Mouse (Mus musculus): Measurements from ENCODE around the gene Anks1. TPM values are rescaled to one million over a fixed set of nuclear protein-coding genes. Genes with fewer than 3 reads are reported as not detected.

Anks1 gene
- 8.9 TPM for polyA plus RNA-seq (2017; shearing (Covaris generic))

DNA sequence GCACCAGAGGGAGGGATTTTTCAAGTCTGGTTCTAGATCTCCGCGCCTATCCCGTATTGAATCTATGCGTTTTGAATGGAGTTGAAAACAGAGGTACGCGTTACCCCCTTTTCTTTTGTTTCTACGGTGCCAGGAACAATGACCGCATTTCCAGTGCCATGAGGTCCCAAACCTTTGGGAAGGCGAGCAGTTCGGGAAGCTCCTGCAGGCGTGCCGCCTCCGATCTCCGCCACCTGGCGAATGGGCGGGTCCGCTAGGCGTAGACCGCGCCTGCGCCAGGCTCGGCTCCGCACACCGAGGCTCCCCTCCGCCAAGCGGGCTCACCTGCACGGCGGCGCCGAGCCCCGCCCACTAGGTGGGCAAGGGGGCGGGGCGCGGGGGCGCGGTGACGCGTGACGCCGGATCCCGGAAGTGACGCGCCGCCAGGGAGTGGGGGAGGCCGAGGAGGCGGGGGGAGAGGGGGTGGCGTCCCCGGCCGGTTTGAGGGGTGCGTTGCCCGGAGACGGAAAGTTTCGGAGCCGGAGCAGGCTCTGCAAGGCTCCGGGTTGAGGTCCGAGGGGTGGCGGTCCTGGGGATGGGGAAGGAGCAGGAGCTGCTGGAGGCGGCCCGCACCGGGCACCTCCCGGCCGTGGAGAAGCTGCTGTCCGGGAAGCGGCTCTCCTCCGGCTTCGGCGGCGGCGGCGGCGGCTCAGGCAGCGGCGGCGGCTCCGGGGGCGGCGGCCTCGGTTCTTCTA, at the start of gene Anks1:
TSS of gene Anks1 (plus strand) at position 419 of the 734 bp plus-strand sequence.

DNA sequence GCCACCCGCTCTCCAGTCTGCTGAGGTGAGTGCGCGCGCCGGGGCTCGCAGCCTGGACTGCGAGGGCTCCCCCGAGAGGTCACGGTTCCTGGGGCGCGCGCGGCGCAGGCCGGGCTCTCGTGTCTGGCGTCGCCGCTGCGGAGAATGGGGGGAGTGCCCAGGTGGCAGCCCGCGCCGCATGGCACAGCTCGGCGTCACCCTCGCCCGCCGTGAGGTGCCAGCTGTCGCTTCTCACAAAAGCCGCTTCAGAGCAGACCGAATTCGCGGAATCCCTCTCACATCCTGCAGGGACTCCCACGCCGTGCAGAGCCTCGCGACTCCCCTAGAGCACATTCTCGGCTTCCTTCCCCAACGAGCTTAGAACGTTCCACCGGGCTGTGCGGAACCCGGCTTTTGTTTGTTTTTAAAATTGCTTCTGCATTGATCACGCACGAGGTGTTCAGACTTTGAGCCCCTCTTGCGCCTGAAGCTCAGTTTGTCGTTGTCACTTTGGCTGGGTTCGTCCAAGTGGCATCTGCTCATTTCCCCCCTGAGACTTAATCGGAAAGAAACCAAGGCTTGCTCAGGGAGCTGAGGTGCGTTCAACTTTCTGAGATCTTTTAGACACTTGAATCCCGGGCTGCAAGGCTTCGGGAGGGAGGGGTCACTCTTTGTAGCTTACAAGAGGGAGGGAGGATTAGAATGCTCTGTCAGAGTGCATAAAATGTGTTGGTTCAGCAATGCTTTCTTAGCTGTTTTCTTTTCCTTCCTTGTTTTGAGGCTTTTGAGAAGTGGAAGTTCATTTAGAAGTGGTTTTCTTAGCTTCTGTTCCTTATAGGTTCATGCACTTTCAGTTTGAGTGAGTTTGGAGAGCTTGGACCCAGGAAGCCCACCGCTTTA, 755 bp downstream of the Anks1 start, which contains the start of gene Taf11:
TSS of gene Taf11 (minus strand) at position 223 of the 879 bp plus-strand sequence.

DNA sequence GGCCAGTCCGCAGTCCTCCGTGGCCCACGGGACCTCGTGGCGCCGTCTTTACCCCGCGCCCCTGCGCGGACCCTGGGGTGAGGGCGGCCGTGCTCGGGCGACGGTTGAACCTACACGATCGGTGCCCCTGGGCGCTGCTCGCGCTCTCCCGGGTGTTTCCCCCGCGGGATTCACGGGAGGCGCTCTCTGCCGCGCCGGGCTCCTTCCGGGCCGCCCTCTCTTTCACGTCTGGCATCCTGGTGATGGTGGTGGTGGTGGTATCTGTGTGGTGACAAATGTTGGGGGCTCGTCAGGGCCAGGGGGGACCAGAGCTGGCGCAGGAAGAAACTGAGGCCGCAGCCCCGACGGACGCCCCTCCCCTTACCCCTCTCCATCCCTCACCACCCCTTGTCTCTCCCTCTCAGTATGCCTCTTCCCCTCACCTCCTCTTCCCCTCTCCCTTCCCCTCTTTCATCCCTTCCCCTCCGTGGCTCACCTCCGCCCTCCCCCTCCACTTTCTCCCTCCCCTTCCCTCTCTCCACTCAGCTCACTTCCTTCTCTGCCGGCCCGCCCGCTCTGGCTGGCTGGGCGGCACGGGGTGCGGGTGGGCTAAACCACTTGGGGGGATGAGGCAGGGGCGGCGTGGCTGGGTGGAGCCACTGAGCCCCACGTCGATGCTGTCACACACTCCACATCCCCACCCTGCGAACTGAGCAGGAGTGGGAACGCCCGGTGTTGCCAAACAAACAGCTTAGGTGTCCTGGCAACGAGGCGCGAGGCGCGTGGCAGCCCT, 171.1 kb downstream of the Anks1 start, which contains the start of gene Tcp11:
TSS of gene Tcp11 (minus strand) at position 595 of the 772 bp plus-strand sequence.

Other genes with a start within 250 kb of the Anks1 start
- gene Spdef, start 180.4 kb upstream of the Anks1 start, polyA plus RNA-seq (2017; shearing (Covaris generic)) = not detected
- 6.3 TPM for gene D17Wsu92e, start 88.7 kb upstream of the Anks1 start, polyA plus RNA-seq (2017; shearing (Covaris generic))
- 193 TPM for gene Snrpc, start 71.2 kb upstream of the Anks1 start, polyA plus RNA-seq (2017; shearing (Covaris generic))
- 3.3 TPM for gene Uhrf1bp1, start 52.9 kb upstream of the Anks1 start, polyA plus RNA-seq (2017; shearing (Covaris generic))
- 48.3 TPM for gene Taf11, start 538 bp downstream of the Anks1 start, polyA plus RNA-seq (2017; shearing (Covaris generic))
- 1.1 TPM for gene Tcp11, start 171.3 kb downstream of the Anks1 start, polyA plus RNA-seq (2017; shearing (Covaris generic))
- not detected for gene Scube3, start 232.8 kb downstream of the Anks1 start, polyA plus RNA-seq (2017; shearing (Covaris generic))